Mouse (Mus musculus) cerebellum, postnatal 36 days (tissue): ENCODE measurements around the gene Ctsr.
"Not testable (repeated sequence)": the region's sequence is repeated elsewhere in the genome, so short reads cannot be mapped to it uniquely, and the experiment has no call there.

ENCODE experiments used
- DNase-seq, 2 experiments: peaks; one replicate each; pipeline ENCODE4 v3.0.0; 2021 to 2022; ENCODE audit warnings: mixed read lengths in 2 of 2

Gene Ctsr

GRCm38 (mm10) chr13:61164156-61164555 is at the start of gene Ctsr:
Gene Ctsr, minus strand, starts transcription at chr13:61164256.
- DNase-seq = no peak

GRCm38 (mm10) chr13:61203310-61203709 is 39.3 kb upstream of the Ctsr start, which contains the start of gene Cts6:
Gene Cts6, minus strand, starts transcription at chr13:61203410.
- DNase-seq = no peak

GRCm38 (mm10) chr13:61185151-61185933 is 21.3 kb upstream of the Ctsr start:
- DNase-seq = not testable (repeated sequence)

- DNase-seq = no peak
These were observed 566 bp upstream of the Ctsr start for GRCm38 (mm10) chr13:61164622-61165021.
